Mouse (Mus musculus): ENCODE data around the gene Gnaq.

DNA sequence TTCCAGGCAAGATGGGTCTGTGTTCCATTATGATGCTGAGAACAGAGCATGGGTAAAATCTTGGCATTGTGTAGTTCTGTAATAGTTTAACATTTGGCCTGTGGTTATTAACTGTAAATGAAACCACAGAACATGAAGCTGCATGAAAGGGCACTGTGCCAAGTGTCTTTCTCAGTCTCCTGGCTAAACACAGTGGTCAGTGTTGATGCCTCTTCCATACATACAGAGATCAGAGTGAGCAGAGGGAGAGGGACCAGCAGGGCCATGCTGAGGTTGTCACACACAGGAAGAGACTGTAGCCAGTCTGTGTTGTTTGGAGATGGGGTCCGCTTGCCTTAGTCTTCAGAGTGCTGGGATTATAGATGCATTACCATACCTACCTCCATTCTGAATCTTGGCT is 138.4 kb downstream of the Gnaq start:
- no peak for TF ChIP-seq CTCF (IDR thresholded peaks at IDR 0.05; ENCODE audit: low read depth)
- TF ChIP-seq EP300 (IDR thresholded peaks at IDR 0.05; ENCODE audit: low read depth), result no peak
